Mouse (Mus musculus) liver, embryonic 16.5 days (tissue): Measurements from ENCODE around the gene Smox. TPM values are rescaled to one million over a fixed set of nuclear protein-coding genes. Genes with fewer than 3 reads are reported as not detected.

Experiments
- ATAC-seq: fragments of 200-750 bp; cut with Nextera tagmentation; 2 replicates; pipeline ENCODE4 v1.8.0; 2017; ENCODE audit warnings: low read depth, mild to moderate bottlenecking, moderate number of reproducible peaks, moderate library complexity
- H3K27ac ChIP-seq: fragments of 300-500 bp; sonication (generic); 2 replicates; pipeline ENCODE4 v1.5.1; 2014; ENCODE audit warnings: mild to moderate bottlenecking, low read length
- H3K27me3 ChIP-seq: fragments of 300-500 bp; sonication (generic); 2 replicates; pipeline ENCODE4 v1.6.1; 2014; ENCODE audit warnings: low read depth, low read length, mixed read lengths; ENCODE audit not compliant: control insufficient read depth, insufficient read depth
- H3K36me3 ChIP-seq: fragments of 300-500 bp; sonication (generic); 2 replicates; pipeline ENCODE4 v1.6.1; 2014; ENCODE audit warnings: mild to moderate bottlenecking; ENCODE audit not compliant: control insufficient read depth, insufficient read depth
- H3K4me1 ChIP-seq: fragments of 300-500 bp; sonication (generic); 2 replicates; pipeline ENCODE4 v1.6.1; 2014; ENCODE audit warnings: low read depth, low read length, mixed read lengths; ENCODE audit not compliant: control insufficient read depth
- H3K4me2 ChIP-seq: fragments of 300-500 bp; sonication (generic); 2 replicates; pipeline ENCODE4 v1.6.1; 2014; ENCODE audit warnings: low read depth, low read length, mixed read lengths
- H3K4me3 ChIP-seq: fragments of 300-500 bp; sonication (generic); 2 replicates; pipeline ENCODE4 v1.5.1; 2014; ENCODE audit warnings: low read depth, mild to moderate bottlenecking, low read length
- H3K9ac ChIP-seq: fragments of 300-500 bp; sonication (generic); 2 replicates; pipeline ENCODE4 v1.6.1; 2014; ENCODE audit warnings: low read depth, low read length
- H3K9me3 ChIP-seq: fragments of 300-500 bp; sonication (generic); replicated peaks from 2 replicates; pipeline ENCODE4 v1.6.1; 2016; ENCODE audit warnings: low read length; ENCODE audit not compliant: control insufficient read depth
- WGBS: fragments of 180-500 bp; shearing (Covaris S2); extraction: QIAGEN DNeasy Blood & Tissue Kit; methylation state at CpG from one replicate; pipeline ENCODE4 v1.1.7; 2014; ENCODE audit not compliant: insufficient replicate concordance; 5-methylcytosine and 5-hydroxymethylcytosine counted together
- polyA plus RNA-seq: library from polyadenylated mRNA; unstranded; fragments of >200 nt; fragmentation: Nextera tagmentation; extraction: Ambion mirVana; gene quantifications from 2 replicates; pipeline ENCODE4 v1.2.1, GENCODE M21; 2015

The Smox gene
- 85.1 and 89.1 TPM in 2 replicates for polyA plus RNA-seq

DNA sequence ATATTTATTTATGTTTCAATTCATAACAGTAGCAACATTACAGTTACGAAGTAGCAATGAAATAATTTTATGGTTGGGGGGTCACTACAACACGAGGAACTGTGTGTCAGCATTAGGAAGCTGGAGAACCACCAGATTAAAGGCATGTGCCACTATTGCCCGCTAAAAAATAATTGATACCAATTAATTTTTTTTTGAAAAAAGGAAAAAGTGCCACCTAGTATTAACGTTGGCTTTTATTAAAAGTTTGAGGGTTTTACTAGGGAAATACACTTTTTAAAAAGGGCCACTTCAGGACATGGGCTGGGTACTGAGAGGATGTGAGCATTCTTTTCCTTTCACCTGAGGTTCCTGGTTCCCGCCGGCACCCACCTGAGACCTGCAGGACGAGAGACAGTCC is at the start of gene Smox:
Smox (plus strand) TSS at position 301 of the 400 bp plus-strand sequence.
- peak within 1 kb of the TSS; percentile 84 for H3K4me2 ChIP-seq
- peak within 1 kb of the TSS; percentile 97 for H3K4me3 ChIP-seq
- 20% methylated on average over 7 of the region's 7 CpGs for WGBS
- no peaks in the 10 kb centered on the region for H3K9me3 ChIP-seq
- H3K4me1 ChIP-seq = peaks cover 41% of the 10 kb centered on the region
- no peaks in the 10 kb centered on the region for H3K36me3 ChIP-seq
- no peak for ATAC-seq
- H3K27me3 ChIP-seq = no peaks in the 10 kb centered on the region
- peak within 1 kb of the TSS; percentile 98 for H3K9ac ChIP-seq
- peak within 1 kb of the TSS; percentile 94 for H3K27ac ChIP-seq

DNA sequence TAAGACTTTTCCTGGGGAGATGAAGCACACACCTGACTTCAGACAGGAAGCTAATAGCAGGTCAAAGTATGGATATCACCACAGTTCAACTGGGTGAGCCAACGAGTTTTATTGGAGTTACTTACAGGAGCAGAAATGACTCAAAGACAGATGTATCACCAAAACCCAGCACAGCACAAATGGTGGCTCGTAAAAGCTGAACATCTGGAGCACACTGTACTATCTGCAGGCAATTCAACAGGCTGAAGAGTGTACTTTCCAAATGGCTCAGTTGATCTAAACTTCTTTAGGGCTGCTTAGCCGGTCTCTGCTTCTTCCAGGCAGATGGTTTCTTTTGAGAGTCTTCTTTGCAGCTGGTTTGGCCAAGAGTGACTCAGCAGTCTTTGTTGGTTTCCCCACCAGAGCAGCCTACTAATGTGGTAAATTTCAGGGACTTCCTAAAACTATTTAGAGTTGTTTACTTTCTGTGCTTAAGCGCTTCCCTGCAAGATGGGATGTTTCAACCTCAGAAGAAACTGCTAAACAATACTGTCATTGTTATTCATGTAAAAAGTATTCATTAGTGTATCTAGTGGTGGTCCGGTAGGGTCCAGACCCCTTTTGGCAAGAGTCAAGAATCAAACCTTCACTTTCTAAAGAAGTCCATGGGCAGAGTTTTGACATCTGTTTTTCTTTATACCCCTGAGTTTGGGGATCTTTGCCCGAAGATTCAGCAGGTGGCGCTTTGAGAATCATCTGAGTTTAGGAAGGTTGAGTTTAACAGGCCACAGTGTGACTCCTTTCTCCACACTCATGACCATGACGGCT is 48.0 kb upstream of the Smox start:
- H3K27ac ChIP-seq = no peak overlapping the region
- no peaks in the 10 kb centered on the region for H3K36me3 ChIP-seq
- H3K4me1 ChIP-seq = no peaks in the 10 kb centered on the region; the same call in 1 of the 2 replicates
- H3K4me2 ChIP-seq = no peak overlapping the region
- WGBS = 69% methylated on average over 8 of the region's 8 CpGs
- no peaks in the 10 kb centered on the region for H3K9me3 ChIP-seq
- no peak overlapping the region for H3K9ac ChIP-seq
- no peak overlapping the region for H3K4me3 ChIP-seq
- no peak for ATAC-seq
- no peaks in the 10 kb centered on the region for H3K27me3 ChIP-seq

DNA sequence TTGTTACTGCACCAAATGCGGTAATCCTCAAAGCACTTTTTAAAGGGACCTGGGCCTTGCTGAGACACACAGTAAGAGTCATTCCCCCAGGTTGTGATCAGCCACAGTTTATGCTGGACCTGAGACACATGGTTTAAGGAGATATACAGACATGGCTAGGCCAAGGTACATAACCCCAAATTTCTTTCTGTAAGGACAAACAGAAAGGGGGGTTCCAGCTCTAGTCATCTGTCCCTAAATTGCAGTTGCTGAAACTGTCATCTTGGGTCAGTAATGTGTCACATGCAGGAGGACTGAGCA is 47.5 kb upstream of the Smox start:
- no peak for ATAC-seq
- no peak overlapping the region for H3K27ac ChIP-seq
- 71% methylated on average over 1 of the region's 1 CpGs for WGBS
- no peak overlapping the region for H3K4me2 ChIP-seq
- no peaks in the 10 kb centered on the region for H3K36me3 ChIP-seq
- H3K27me3 ChIP-seq = no peaks in the 10 kb centered on the region
- H3K4me3 ChIP-seq = no peak overlapping the region
- H3K9ac ChIP-seq = no peak overlapping the region
- H3K4me1 ChIP-seq = no peaks in the 10 kb centered on the region; the same call in 1 of the 2 replicates
- no peaks in the 10 kb centered on the region for H3K9me3 ChIP-seq

DNA sequence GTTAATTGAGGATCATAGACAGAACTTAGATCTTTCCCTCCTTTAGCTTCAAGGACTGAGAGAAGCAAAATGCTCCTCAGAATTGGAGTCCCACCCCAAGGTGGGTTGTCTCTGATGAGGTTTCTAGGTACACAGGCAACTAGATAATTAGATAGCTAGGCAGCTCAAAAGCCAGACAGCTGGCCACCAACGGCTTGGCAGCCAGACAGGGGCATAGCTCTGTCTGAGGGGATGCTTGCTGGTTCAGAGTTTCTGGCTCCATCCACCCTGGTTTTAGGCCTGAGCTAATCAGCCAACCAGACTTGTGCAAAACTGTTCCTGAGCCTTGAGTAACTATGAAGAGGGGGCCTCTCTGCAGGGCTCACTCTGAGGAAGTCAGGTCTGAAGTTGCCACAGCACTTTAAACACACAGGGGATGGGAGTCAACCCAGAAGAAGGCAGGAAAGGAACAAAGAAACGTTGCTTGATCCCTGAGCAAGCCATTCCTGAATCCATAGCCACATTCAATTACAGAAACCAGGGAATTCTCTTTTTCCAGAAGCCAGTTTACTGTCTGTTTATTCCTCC is 44.8 kb upstream of the Smox start:
- no peak overlapping the region for H3K9ac ChIP-seq
- no peaks in the 10 kb centered on the region for H3K36me3 ChIP-seq
- H3K27me3 ChIP-seq = no peaks in the 10 kb centered on the region
- H3K4me2 ChIP-seq = no peak overlapping the region
- WGBS = 31% methylated on average over 2 of the region's 2 CpGs
- no peak overlapping the region for H3K27ac ChIP-seq
- no peak overlapping the region for H3K4me3 ChIP-seq
- no peaks in the 10 kb centered on the region; the same call in 1 of the 2 replicates for H3K4me1 ChIP-seq
- 0 out of 2 replicates have a peak, but pooled peaks have one; percentile 43 for ATAC-seq
- H3K9me3 ChIP-seq = no peaks in the 10 kb centered on the region

DNA sequence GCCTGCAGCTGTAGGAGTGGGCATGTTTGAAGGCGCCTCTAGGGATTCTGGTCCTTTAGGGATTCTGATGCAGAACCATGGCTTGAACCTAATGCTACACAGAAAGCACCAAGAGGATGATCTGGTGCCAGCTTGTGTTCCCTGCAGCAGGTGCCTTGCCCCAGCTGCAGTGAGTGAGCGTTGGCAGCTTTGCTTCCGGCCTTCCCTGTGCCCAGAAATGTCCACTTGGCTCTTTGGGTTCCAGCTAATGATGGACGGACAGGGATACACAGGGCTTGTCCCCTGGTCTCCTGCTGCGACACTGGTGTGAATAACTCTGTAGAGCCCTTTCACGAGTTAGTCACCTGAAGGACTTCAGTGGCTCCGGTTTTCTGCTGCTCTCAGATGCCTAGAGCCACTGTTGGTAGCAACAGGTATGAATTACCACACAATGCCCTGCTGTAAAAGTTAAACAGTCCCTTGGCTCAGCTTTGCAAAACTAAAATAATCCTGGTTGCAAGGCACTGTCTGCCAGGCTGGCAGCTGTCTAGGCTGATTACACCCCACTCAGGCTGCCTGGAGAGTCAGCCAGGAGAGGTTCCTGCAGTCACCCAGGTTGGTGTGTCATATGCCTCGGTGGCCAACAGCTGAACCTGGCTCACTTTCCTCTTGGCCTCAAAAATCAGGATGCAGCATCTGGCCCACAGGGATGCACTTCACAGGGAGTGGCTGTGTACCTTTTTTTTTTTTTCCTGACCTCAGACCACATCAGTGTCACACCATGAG is 43.5 kb upstream of the Smox start:
- H3K9ac ChIP-seq = no peak overlapping the region

DNA sequence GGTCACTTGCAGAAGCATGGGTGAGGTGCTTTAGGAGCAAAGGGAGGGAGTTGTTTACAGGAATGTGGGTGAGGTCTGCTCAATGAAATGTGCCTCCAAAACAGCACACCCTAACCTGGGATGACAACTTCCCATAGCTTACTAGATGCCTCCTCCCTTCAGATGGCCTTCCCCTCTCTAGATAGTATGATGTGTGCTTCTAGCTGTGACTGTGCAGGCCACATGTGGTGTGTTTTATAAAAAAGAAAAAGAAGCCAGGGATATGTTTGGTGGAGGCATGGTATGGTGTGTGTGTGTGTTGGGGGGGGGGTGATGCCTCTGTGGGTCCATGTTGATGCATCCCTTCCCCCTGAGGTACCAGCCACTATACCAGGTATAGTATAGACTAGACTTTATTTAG is 42.9 kb upstream of the Smox start:
- H3K4me1 ChIP-seq = no peaks in the 10 kb centered on the region; the same call in 1 of the 2 replicates
- H3K27me3 ChIP-seq = no peaks in the 10 kb centered on the region
- no peak overlapping the region for H3K4me2 ChIP-seq
- no peak overlapping the region for H3K27ac ChIP-seq
- ATAC-seq = no peak
- no peak overlapping the region for H3K4me3 ChIP-seq
- H3K36me3 ChIP-seq = no peaks in the 10 kb centered on the region
- H3K9ac ChIP-seq = no peak overlapping the region
- no peaks in the 10 kb centered on the region for H3K9me3 ChIP-seq

More for the DNA sequence above, 43.5 kb upstream of the Smox start:
- H3K36me3 ChIP-seq = no peaks in the 10 kb centered on the region
- H3K4me1 ChIP-seq = no peaks in the 10 kb centered on the region; the same call in 1 of the 2 replicates
- no peaks in the 10 kb centered on the region for H3K9me3 ChIP-seq
- H3K4me3 ChIP-seq = no peak overlapping the region
- H3K4me2 ChIP-seq = no peak overlapping the region
- no peaks in the 10 kb centered on the region for H3K27me3 ChIP-seq
- no peak for ATAC-seq
- H3K27ac ChIP-seq = no peak overlapping the region
- 62% methylated on average over 8 of the region's 8 CpGs for WGBS

DNA sequence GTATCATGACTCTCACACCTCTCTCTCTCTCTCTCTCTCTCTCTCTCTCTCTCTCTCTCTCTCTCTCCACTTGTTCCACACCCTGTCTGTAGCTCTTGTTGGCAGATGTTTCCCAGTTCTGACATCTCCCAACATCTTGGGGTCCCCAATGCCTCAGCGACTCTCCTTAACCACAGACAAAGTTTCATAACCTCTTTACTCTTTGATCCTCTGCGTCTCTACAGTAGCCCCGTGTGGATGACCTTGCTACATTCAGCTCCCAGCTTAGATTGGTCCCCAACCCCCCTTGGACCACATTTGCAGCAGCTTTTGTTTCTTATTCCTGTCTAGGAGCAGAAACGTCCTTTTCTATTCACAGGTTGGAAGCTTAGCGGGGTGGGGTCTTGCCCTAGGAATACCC is 41.6 kb upstream of the Smox start:
- Histone ChIP-seq H3K4me2 (no peak overlapping the region), H3K4me3 (no peak overlapping the region), H3K27ac (no peak overlapping the region), H3K9me3 (no peaks in the 10 kb centered on the region), H3K36me3 (no peaks in the 10 kb centered on the region), H3K9ac (no peak overlapping the region), H3K27me3 (no peaks in the 10 kb centered on the region), H3K4me1 (peaks cover 10% of the 10 kb centered on the region)
- 47% methylated on average over 5 of the region's 5 CpGs for WGBS
- ATAC-seq = no peak

DNA sequence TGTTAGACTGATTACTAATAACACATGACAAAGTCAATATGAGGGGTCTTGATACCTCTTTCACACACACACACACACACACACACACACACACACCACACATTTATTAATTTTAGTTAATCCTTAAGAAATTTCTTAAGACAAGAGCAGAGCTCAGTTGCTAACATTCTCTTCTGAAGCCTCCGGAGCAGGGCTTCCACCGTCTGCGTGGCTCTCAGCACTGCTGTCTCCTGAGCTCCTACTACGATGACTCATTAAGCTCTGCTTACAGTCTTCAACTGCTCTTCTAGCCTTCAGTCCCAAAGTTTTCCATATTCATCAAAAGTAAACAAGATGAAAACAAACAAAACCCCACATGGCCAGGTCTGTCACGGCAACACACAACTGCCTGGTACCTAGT is 40.8 kb upstream of the Smox start:
- 80% methylated on average over 5 of the region's 5 CpGs for WGBS
- Histone ChIP-seq H3K4me1 (peaks cover 13% of the 10 kb centered on the region), H3K4me3 (no peak overlapping the region), H3K9ac (no peak overlapping the region), H3K27ac (no peak overlapping the region), H3K36me3 (no peaks in the 10 kb centered on the region), H3K27me3 (no peaks in the 10 kb centered on the region), H3K4me2 (no peak overlapping the region), H3K9me3 (no peaks in the 10 kb centered on the region)
- ATAC-seq = no peak

DNA sequence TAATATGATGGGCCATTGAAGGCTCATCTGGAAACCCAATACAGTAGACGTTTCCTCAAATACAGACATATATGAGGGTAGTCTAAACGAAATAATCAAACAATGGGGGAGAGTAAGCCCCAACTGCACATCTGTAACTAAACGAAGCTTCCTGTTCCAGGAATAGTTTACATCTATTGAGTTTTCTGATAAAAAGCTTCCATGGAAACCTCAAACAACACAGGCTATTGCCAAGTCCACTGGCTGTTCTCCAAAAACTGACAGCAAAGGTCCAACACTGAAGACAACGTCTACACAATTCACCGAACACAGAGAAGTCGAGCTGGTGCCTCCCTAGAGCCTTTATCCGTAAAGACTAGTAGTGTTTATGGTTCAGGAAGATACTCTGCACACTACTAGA is 33.6 kb upstream of the Smox start:
- Histone ChIP-seq H3K36me3 (no peaks in the 10 kb centered on the region), H3K4me2 (no peak overlapping the region), H3K4me3 (no peak overlapping the region), H3K4me1 (peaks cover 13% of the 10 kb centered on the region), H3K9ac (no peak overlapping the region), H3K9me3 (no peaks in the 10 kb centered on the region), H3K27me3 (no peaks in the 10 kb centered on the region), H3K27ac (no peak overlapping the region)
- 63% methylated on average over 7 of the region's 7 CpGs for WGBS
- no peak for ATAC-seq
